Mouse (Mus musculus) embryonic fibroblast, embryonic 13.5 days (primary cell): ENCODE data around the gene Slc43a2.

Source experiments
- CTCF ChIP-seq: IDR thresholded peaks from 2 replicates; pipeline ENCODE4 v1.5.1; 2011; ENCODE audit warnings: mild to moderate bottlenecking, control low read depth, low read length, moderate library complexity, borderline replicate concordance; ENCODE audit not compliant: insufficient read depth
- POLR2A ChIP-seq: IDR thresholded peaks from 2 replicates; pipeline ENCODE4 v1.6.1; 2011; ENCODE audit warnings: low read depth, mild to moderate bottlenecking, control low read depth, low read length, moderate library complexity

GRCm38 (mm10) chr11:75531469-75532242, at the start of gene Slc43a2:
- TF ChIP-seq CTCF (no peak), POLR2A (no peak)
